Mouse (Mus musculus) erythroblast, embryonic 14.5 days (primary cell): ENCODE data around the gene Ypel5. TPM values are rescaled to one million over a fixed set of nuclear protein-coding genes. Genes with fewer than 3 reads are reported as not detected.

ENCODE experiments used
- H3K27me3 ChIP-seq: 2 replicates; pipeline ENCODE4 v1.6.1; 2012; ENCODE audit warnings: inconsistent platforms; ENCODE audit not compliant: control insufficient read depth
- H3K36me3 ChIP-seq: 2 replicates; pipeline ENCODE4 v1.6.1; 2012; ENCODE audit warnings: mild to moderate bottlenecking, inconsistent platforms; ENCODE audit not compliant: control insufficient read depth
- H3K4me1 ChIP-seq: 2 replicates; pipeline ENCODE4 v1.6.1; 2012; ENCODE audit warnings: inconsistent platforms; ENCODE audit not compliant: control insufficient read depth
- H3K4me3 ChIP-seq: replicated peaks from 2 replicates; pipeline ENCODE3; 2012; ENCODE audit warnings: moderate library complexity, mild to moderate bottlenecking, inconsistent platforms
- H3K9me3 ChIP-seq: 2 replicates; pipeline ENCODE4 v1.6.1; 2012; ENCODE audit warnings: low read length, inconsistent platforms, mixed read lengths; ENCODE audit not compliant: control insufficient read depth
- GATA1 ChIP-seq: IDR thresholded peaks from 2 replicates; pipeline ENCODE4 v1.6.1; 2012; ENCODE audit warnings: low read length, inconsistent platforms, mixed read lengths
- TAL1 ChIP-seq: IDR thresholded peaks from 3 replicates; pipeline ENCODE4 v1.6.1; 2012; ENCODE audit warnings: low read length, inconsistent platforms, mixed read lengths
- polyA plus RNA-seq: library from polyadenylated mRNA; stranded (reverse); fragments of >175 nt; gene quantifications from 2 replicates; pipeline ENCODE4 v1.2.3, GENCODE M21; 2012

The Ypel5 gene
- polyA plus RNA-seq, 1 experiment: 8.7 TPM

- TF ChIP-seq GATA1 (no peak), TAL1 (no peak)
- Histone ChIP-seq H3K4me3 (no peak overlapping the region), H3K9me3 (no peaks in the 10 kb centered on the region), H3K4me1 (no peaks in the 10 kb centered on the region), H3K27me3 (no peaks in the 10 kb centered on the region), H3K36me3 (no peaks in the 10 kb centered on the region)
These were observed 22.6 kb upstream of the Ypel5 start for GRCm38 (mm10) chr17:72813419-72814315.

GRCm38 (mm10) chr17:72817574-72817973 is 18.7 kb upstream of the Ypel5 start:
- TF ChIP-seq TAL1 (no peak), GATA1 (no peak)
- H3K36me3 ChIP-seq: no peaks in the 10 kb centered on the region
- peaks cover 5% of the 10 kb centered on the region for H3K4me1 ChIP-seq
- no peaks in the 10 kb centered on the region for H3K9me3 ChIP-seq
- H3K27me3 ChIP-seq: no peaks in the 10 kb centered on the region
- no peak overlapping the region for H3K4me3 ChIP-seq

GRCm38 (mm10) chr17:72819714-72820113 is 16.5 kb upstream of the Ypel5 start:
- Histone ChIP-seq H3K36me3 (no peaks in the 10 kb centered on the region), H3K27me3 (no peaks in the 10 kb centered on the region), H3K4me1 (peaks cover 5% of the 10 kb centered on the region), H3K4me3 (no peak overlapping the region), H3K9me3 (no peaks in the 10 kb centered on the region)
- TF ChIP-seq GATA1: no peak
- TF ChIP-seq TAL1: no peak

- TF ChIP-seq GATA1 (no peak), TAL1 (no peak)
- peaks cover 5% of the 10 kb centered on the region for H3K4me1 ChIP-seq
- H3K9me3 ChIP-seq: no peaks in the 10 kb centered on the region
- no peak overlapping the region for H3K4me3 ChIP-seq
- H3K36me3 ChIP-seq: no peaks in the 10 kb centered on the region
- no peaks in the 10 kb centered on the region for H3K27me3 ChIP-seq
These were observed 15.8 kb upstream of the Ypel5 start for GRCm38 (mm10) chr17:72820425-72820824.

GRCm38 (mm10) chr17:72821923-72822322 is 14.3 kb upstream of the Ypel5 start:
- H3K4me1 ChIP-seq: peaks cover 5% of the 10 kb centered on the region
- no peaks in the 10 kb centered on the region for H3K9me3 ChIP-seq
- no peaks in the 10 kb centered on the region for H3K36me3 ChIP-seq
- no peak for TF ChIP-seq GATA1
- TF ChIP-seq TAL1: no peak
- H3K4me3 ChIP-seq: no peak overlapping the region
- no peaks in the 10 kb centered on the region for H3K27me3 ChIP-seq

- Histone ChIP-seq H3K27me3 (no peaks in the 10 kb centered on the region), H3K9me3 (no peaks in the 10 kb centered on the region), H3K4me3 (no peak overlapping the region), H3K4me1 (no peaks in the 10 kb centered on the region), H3K36me3 (no peaks in the 10 kb centered on the region)
- TF ChIP-seq GATA1: no peak
- TF ChIP-seq TAL1: no peak
These were observed 9.2 kb upstream of the Ypel5 start for GRCm38 (mm10) chr17:72826916-72827534.

GRCm38 (mm10) chr17:72828027-72828678 is 8.1 kb upstream of the Ypel5 start:
- TF ChIP-seq GATA1 (no peak), TAL1 (no peak)
- H3K27me3 ChIP-seq: peaks cover 6% of the 10 kb centered on the region
- H3K4me1 ChIP-seq: no peaks in the 10 kb centered on the region
- no peaks in the 10 kb centered on the region for H3K9me3 ChIP-seq
- no peaks in the 10 kb centered on the region for H3K36me3 ChIP-seq
- H3K4me3 ChIP-seq: no peak overlapping the region

- Histone ChIP-seq H3K4me1 (no peaks in the 10 kb centered on the region), H3K4me3 (no peak overlapping the region), H3K36me3 (no peaks in the 10 kb centered on the region), H3K9me3 (no peaks in the 10 kb centered on the region), H3K27me3 (peaks cover 6% of the 10 kb centered on the region)
- TF ChIP-seq TAL1: no peak
- TF ChIP-seq GATA1: no peak
These were observed 7.6 kb upstream of the Ypel5 start for GRCm38 (mm10) chr17:72828687-72829086.

- H3K4me1 ChIP-seq: peaks cover 35% of the 10 kb centered on the region
- H3K36me3 ChIP-seq: peaks cover 27% of the 10 kb centered on the region
- H3K27me3 ChIP-seq: peaks cover 10% of the 10 kb centered on the region
- H3K9me3 ChIP-seq: no peaks in the 10 kb centered on the region
- peak overlapping the region; percentile 97 for H3K4me3 ChIP-seq
- TF ChIP-seq GATA1: no peak
- no peak for TF ChIP-seq TAL1
These were observed 973 bp downstream of the Ypel5 start for GRCm38 (mm10) chr17:72837140-72837712.
